Mouse (Mus musculus) spleen, adult 2 months (tissue): ENCODE data around the gene Slc25a34.

Experiments used
- CTCF ChIP-seq: fragments of 200-500 bp; IDR thresholded peaks from 2 replicates; pipeline ENCODE4 v1.5.1; 2011; ENCODE audit warnings: mild to moderate bottlenecking, inconsistent platforms; ENCODE audit not compliant: insufficient read depth, insufficient read length, insufficient replicate concordance; ENCODE audit errors: extremely low read depth
- POLR2A ChIP-seq: fragments of 200-500 bp; IDR thresholded peaks from 2 replicates; pipeline ENCODE4 v1.6.1; 2011; ENCODE audit warnings: low read depth, low read length, inconsistent platforms

DNA sequence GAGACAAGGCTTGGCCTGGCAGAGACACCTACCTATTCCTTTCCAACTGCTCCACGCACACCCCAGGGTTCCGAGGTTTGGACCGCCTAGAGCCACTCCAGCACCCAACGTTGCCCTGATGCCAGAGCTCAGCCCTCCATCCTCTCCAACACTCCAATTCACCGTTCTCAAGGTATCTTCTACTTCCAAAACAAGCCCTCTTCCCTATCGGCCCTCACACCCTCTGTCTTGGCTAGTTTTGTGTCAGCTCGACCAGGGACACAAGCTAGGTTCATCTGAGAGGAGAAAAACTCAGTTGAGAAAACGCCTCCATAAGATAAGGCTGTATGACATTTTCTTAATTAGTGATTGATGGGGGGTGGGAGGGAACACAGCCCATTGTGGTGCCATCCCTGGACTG is 41.2 kb upstream of the Slc25a34 start, which contains the start of gene Plekhm2:
- no peak for TF ChIP-seq CTCF
- TF ChIP-seq POLR2A = no peak
